Mouse (Mus musculus) embryonic facial prominence, embryonic 13.5 days (tissue): ENCODE results near the gene Cfap45. TPM values are rescaled to one million over a fixed set of nuclear protein-coding genes. Genes with fewer than 3 reads are reported as not detected.
A peak's percentile ranks its signal among the peaks of the same experiment; 100 is the strongest.

ENCODE experiments used
- ATAC-seq: fragments of 200-750 bp; cut with Nextera tagmentation; 2 replicates; pipeline ENCODE4 v1.8.0; 2017; ENCODE audit warnings: low read depth; ENCODE audit not compliant: insufficient number of reproducible peaks, insufficient read depth, low FRiP score, low TSS enrichment
- H3K27ac ChIP-seq: fragments of 300-500 bp; sonication (generic); 2 replicates; pipeline ENCODE4 v1.5.1; 2015; ENCODE audit warnings: moderate library complexity, mild to moderate bottlenecking, inconsistent platforms
- H3K27me3 ChIP-seq: fragments of 300-500 bp; sonication (generic); 2 replicates; pipeline ENCODE4 v1.6.1; 2015; ENCODE audit warnings: mild to moderate bottlenecking, inconsistent platforms
- H3K36me3 ChIP-seq: fragments of 300-500 bp; sonication (generic); 2 replicates; pipeline ENCODE4 v1.6.1; 2015; ENCODE audit warnings: mild to moderate bottlenecking, inconsistent platforms
- H3K4me1 ChIP-seq: fragments of 300-500 bp; sonication (generic); 2 replicates; pipeline ENCODE4 v1.6.1; 2015; ENCODE audit warnings: inconsistent platforms
- H3K4me2 ChIP-seq: fragments of 300-500 bp; sonication (generic); 2 replicates; pipeline ENCODE4 v1.6.1; 2015; ENCODE audit warnings: moderate library complexity, mild to moderate bottlenecking, inconsistent platforms
- H3K4me3 ChIP-seq: fragments of 300-500 bp; sonication (generic); 2 replicates; pipeline ENCODE4 v1.5.1; 2015; ENCODE audit warnings: mild to moderate bottlenecking, inconsistent platforms
- H3K9ac ChIP-seq: fragments of 300-500 bp; sonication (generic); 2 replicates; pipeline ENCODE4 v1.6.1; 2015; ENCODE audit warnings: mild to moderate bottlenecking, inconsistent platforms
- H3K9me3 ChIP-seq: fragments of 300-500 bp; sonication (generic); 2 replicates; pipeline ENCODE4 v1.6.1; 2016; ENCODE audit warnings: inconsistent platforms
- WGBS: fragments of 180-500 bp; shearing (Covaris S2); methylation state at CpG from one replicate; pipeline ENCODE4 v1.1.7; 2015; ENCODE audit warnings: mixed read lengths; 5-methylcytosine and 5-hydroxymethylcytosine counted together
- polyA plus RNA-seq: library from polyadenylated mRNA; unstranded; fragments of >200 nt; fragmentation: Nextera tagmentation; extraction: Ambion mirVana; gene quantifications from 2 replicates; pipeline ENCODE4 v1.2.1, GENCODE M21; 2015

Gene Cfap45
- polyA plus RNA-seq, 1 experiment from 2014 or later = 2.0 TPM

GRCm38 (mm10) chr1:172508172-172508571, 12.4 kb upstream of the Cfap45 start:
- 52% methylated on average over 2 of the region's 2 CpGs for WGBS
- peaks cover 9% of the 10 kb centered on the region; the same call in 1 of the 2 replicates for H3K36me3 ChIP-seq

GRCm38 (mm10) chr1:172509235-172509634, 11.4 kb upstream of the Cfap45 start:
- 73% methylated on average over 5 of the region's 5 CpGs for WGBS
- no peak for ATAC-seq
- Histone ChIP-seq H3K27me3 (no peaks in the 10 kb centered on the region), H3K9ac (no peak overlapping the region), H3K4me2 (no peak overlapping the region), H3K9me3 (no peaks in the 10 kb centered on the region), H3K4me3 (no peak overlapping the region), H3K27ac (no peak overlapping the region), H3K36me3 (peaks cover 9% of the 10 kb centered on the region; the same call in 1 of the 2 replicates), H3K4me1 (peaks cover 47% of the 10 kb centered on the region)

More at GRCm38 (mm10) chr1:172508172-172508571, 12.4 kb upstream of the Cfap45 start:
- Histone ChIP-seq H3K4me1 (peaks cover 46% of the 10 kb centered on the region), H3K27ac (no peak overlapping the region), H3K4me2 (no peak overlapping the region), H3K9ac (no peak overlapping the region), H3K4me3 (no peak overlapping the region), H3K27me3 (no peaks in the 10 kb centered on the region), H3K9me3 (no peaks in the 10 kb centered on the region)
- ATAC-seq = no peak

DNA sequence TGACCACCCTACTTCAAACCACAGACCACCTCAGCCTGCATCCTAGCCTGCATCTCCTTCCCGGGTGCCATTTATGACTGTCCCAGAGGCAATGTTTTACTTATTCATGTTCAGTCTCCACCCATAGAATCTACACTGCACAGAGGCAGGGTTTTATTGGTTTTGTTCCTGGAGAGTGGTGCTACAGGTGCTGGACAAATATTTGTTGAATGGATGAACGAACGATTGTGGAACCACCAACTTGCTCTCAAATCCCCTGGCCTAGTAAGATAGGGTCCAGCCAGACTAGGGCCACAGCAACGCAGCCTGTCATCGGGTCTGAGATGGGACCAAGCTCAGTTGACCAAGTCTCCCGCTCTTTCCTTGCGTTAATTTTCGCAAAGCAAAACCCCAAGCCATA, 10.6 kb upstream of the Cfap45 start:
- Histone ChIP-seq H3K9me3 (no peaks in the 10 kb centered on the region), H3K9ac (no peak overlapping the region), H3K4me2 (no peak overlapping the region; the same call in 1 of the 2 replicates), H3K4me1 (peaks cover 41% of the 10 kb centered on the region), H3K4me3 (no peak overlapping the region), H3K36me3 (peaks cover 8% of the 10 kb centered on the region; the same call in 1 of the 2 replicates), H3K27ac (no peak overlapping the region), H3K27me3 (no peaks in the 10 kb centered on the region)
- ATAC-seq = no peak
- 45% methylated on average over 8 of the region's 8 CpGs for WGBS

DNA sequence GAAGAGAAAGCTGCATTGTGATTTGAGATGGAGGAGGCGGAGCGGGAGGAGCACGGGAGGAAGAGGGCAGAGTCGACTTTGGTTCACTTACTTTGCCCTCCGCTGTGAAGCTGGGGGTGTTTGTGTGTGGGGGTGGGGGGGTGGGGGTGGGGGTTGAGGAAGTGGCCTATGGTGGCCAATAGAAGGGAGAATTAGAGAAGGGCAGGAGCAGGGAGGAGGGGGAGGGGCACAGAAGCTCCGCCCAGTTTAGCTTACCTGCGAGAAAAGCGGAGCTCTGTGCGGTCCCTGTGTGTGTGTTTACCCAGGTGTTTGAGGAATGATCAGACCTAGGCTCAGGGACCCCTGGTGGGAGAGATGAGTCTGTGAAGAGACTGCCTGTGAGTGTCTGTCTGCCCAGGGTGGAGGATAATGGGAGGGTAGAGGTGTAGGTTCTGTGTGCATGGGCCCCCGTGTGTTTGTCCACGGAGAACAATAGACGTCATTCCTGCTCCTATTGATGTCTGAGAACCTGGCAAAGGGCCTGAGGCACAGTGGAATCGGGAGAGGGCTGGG, 10.1 kb upstream of the Cfap45 start:
- Histone ChIP-seq H3K9me3 (no peaks in the 10 kb centered on the region), H3K27me3 (no peaks in the 10 kb centered on the region), H3K27ac (no peak overlapping the region), H3K9ac (no peak overlapping the region), H3K4me1 (peaks cover 37% of the 10 kb centered on the region), H3K4me3 (no peak overlapping the region), H3K36me3 (peaks cover 3% of the 10 kb centered on the region; the same call in 1 of the 2 replicates), H3K4me2 (peak overlapping the region; percentile 18; the same call in 1 of the 2 replicates)
- WGBS = 22% methylated on average over 13 of the region's 13 CpGs
- ATAC-seq = peak; percentile 11; the same call in 1 of the 2 replicates

DNA sequence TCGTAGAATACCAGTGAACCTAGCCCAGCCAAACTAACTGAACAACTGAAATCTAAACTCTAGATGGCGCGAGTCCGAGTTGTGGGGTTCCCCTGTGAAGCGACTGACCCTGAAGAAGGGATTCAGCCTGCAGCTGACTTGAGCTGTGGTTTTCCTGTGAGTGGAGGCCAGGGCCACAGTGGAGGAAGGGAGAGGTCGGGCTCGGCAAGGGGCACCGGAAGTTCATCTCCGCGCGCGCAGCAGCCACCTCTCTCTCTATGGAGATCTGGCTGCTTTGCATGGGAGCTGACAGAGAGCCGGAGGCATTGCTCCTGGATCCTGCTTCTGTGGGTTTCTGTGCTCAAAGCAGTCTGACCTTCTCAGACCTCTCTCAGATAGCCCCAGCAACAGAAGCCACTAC, 7.6 kb upstream of the Cfap45 start:
- no peaks in the 10 kb centered on the region for H3K27me3 ChIP-seq
- H3K27ac ChIP-seq = peak overlapping the region; percentile 11; the same call in 1 of the 2 replicates
- WGBS = 22% methylated on average over 13 of the region's 13 CpGs
- H3K36me3 ChIP-seq = no peaks in the 10 kb centered on the region
- peaks cover 31% of the 10 kb centered on the region for H3K4me1 ChIP-seq
- no peak overlapping the region; the same call in 1 of the 2 replicates for H3K4me3 ChIP-seq
- H3K9ac ChIP-seq = no peak overlapping the region
- H3K4me2 ChIP-seq = peak overlapping the region; percentile 45
- H3K9me3 ChIP-seq = 0 out of 2 replicates have a peak, but pooled peaks cover 6% of the 10 kb centered on the region
- ATAC-seq = no peak

GRCm38 (mm10) chr1:172513525-172514212, 6.9 kb upstream of the Cfap45 start:
- H3K9me3 ChIP-seq = 0 out of 2 replicates have a peak, but pooled peaks cover 6% of the 10 kb centered on the region
- H3K9ac ChIP-seq = no peak overlapping the region
- no peak overlapping the region for H3K4me3 ChIP-seq
- no peaks in the 10 kb centered on the region for H3K36me3 ChIP-seq
- H3K27me3 ChIP-seq = no peaks in the 10 kb centered on the region
- 75% methylated on average over 17 of the region's 17 CpGs for WGBS
- peaks cover 31% of the 10 kb centered on the region for H3K4me1 ChIP-seq
- ATAC-seq = no peak; the same call in 1 of the 2 replicates
- no peak overlapping the region for H3K4me2 ChIP-seq
- peak overlapping the region; percentile 11; the same call in 1 of the 2 replicates for H3K27ac ChIP-seq

GRCm38 (mm10) chr1:172514213-172514529, 6.4 kb upstream of the Cfap45 start:
- no peak overlapping the region for H3K9ac ChIP-seq
- H3K4me2 ChIP-seq = no peak overlapping the region
- peaks cover 31% of the 10 kb centered on the region for H3K4me1 ChIP-seq
- no peak for ATAC-seq
- no peak overlapping the region for H3K27ac ChIP-seq
- no peaks in the 10 kb centered on the region for H3K36me3 ChIP-seq
- H3K27me3 ChIP-seq = no peaks in the 10 kb centered on the region
- 87% methylated on average over 4 of the region's 4 CpGs for WGBS
- no peak overlapping the region for H3K4me3 ChIP-seq
- 0 out of 2 replicates have a peak, but pooled peaks cover 6% of the 10 kb centered on the region for H3K9me3 ChIP-seq

- H3K9me3 ChIP-seq = 0 out of 2 replicates have a peak, but pooled peaks cover 6% of the 10 kb centered on the region
- no peak overlapping the region for H3K9ac ChIP-seq
- no peak overlapping the region for H3K27ac ChIP-seq
- H3K4me2 ChIP-seq = no peak overlapping the region
- H3K27me3 ChIP-seq = no peaks in the 10 kb centered on the region
- H3K4me1 ChIP-seq = peaks cover 31% of the 10 kb centered on the region
- WGBS = 73% methylated on average over 7 of the region's 7 CpGs
- no peak overlapping the region for H3K4me3 ChIP-seq
- H3K36me3 ChIP-seq = no peaks in the 10 kb centered on the region
- no peak for ATAC-seq
Measured at GRCm38 (mm10) chr1:172514551-172515268, 5.9 kb upstream of the Cfap45 start.

DNA sequence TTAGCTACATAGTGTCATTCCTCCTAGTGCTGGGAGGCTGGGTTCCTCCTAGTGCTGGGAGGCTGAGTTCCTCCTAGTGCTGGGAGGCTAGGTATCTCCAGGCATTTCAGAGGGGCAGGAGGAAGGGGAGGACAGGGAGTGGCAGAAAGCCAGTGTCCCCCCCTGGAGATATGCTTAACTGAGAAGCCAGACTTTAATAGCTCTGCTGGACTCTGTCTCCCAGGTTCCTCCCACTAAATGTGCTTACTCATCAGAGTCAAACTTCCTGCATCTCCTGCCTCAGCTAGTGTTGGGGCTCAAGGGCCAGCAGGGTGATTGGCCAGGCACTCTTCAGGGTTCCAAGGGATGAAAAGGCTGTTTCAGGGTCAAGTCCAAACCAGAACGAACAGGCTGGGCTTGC, 5.2 kb upstream of the Cfap45 start:
- Histone ChIP-seq H3K9me3 (0 out of 2 replicates have a peak, but pooled peaks cover 6% of the 10 kb centered on the region), H3K4me1 (peaks cover 31% of the 10 kb centered on the region), H3K27me3 (no peaks in the 10 kb centered on the region), H3K36me3 (no peaks in the 10 kb centered on the region), H3K27ac (no peak overlapping the region), H3K4me2 (no peak overlapping the region), H3K9ac (no peak overlapping the region), H3K4me3 (no peak overlapping the region)
- no peak for ATAC-seq
- 67% methylated on average over 1 of the region's 1 CpGs for WGBS

DNA sequence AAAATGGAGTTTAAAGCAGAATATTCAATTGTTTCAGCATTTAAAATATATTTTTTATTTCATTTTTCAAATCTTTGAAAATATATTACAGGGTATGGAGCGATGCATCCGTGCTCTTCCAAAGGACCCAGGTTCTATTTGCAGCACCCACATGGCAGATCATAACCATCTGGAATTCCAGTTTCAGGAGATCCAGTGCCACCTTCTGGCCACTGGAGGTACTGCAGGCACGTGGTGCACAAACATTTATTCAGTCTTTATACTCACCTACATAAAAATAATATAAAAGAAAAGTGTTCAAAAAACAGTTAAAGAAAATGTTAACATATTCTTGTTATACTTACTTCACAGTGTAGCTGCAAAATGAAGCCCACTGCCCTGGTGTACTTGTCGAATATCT, 2.6 kb upstream of the Cfap45 start:
- H3K9me3 ChIP-seq = 0 out of 2 replicates have a peak, but pooled peaks cover 6% of the 10 kb centered on the region
- H3K36me3 ChIP-seq = no peaks in the 10 kb centered on the region
- peaks cover 26% of the 10 kb centered on the region for H3K4me1 ChIP-seq
- H3K9ac ChIP-seq = no peak overlapping the region
- ATAC-seq = no peak
- no peak overlapping the region for H3K4me3 ChIP-seq
- H3K27me3 ChIP-seq = no peaks in the 10 kb centered on the region
- H3K27ac ChIP-seq = no peak overlapping the region
- 75% methylated on average over 4 of the region's 4 CpGs for WGBS
- no peak overlapping the region for H3K4me2 ChIP-seq

GRCm38 (mm10) chr1:172519644-172520043, 957 bp upstream of the Cfap45 start:
- peaks cover 15% of the 10 kb centered on the region for H3K4me1 ChIP-seq
- 0 out of 2 replicates have a peak, but pooled peaks cover 6% of the 10 kb centered on the region for H3K9me3 ChIP-seq
- H3K27me3 ChIP-seq = no peaks in the 10 kb centered on the region
- no peaks in the 10 kb centered on the region for H3K36me3 ChIP-seq
- H3K9ac ChIP-seq = no peak overlapping the region
- no peak overlapping the region for H3K4me2 ChIP-seq
- H3K27ac ChIP-seq = no peak overlapping the region
- no peak overlapping the region for H3K4me3 ChIP-seq
- no peak for ATAC-seq
- 48% methylated on average over 6 of the region's 6 CpGs for WGBS
